Mouse (Mus musculus): ENCODE measurements around the gene Sprr2e. TPM values are rescaled to one million over a fixed set of nuclear protein-coding genes. Genes with fewer than 3 reads are reported as not detected.

The Sprr2e gene
- polyA plus RNA-seq (2012; rRNA removed), result not detected in 2 replicates

DNA sequence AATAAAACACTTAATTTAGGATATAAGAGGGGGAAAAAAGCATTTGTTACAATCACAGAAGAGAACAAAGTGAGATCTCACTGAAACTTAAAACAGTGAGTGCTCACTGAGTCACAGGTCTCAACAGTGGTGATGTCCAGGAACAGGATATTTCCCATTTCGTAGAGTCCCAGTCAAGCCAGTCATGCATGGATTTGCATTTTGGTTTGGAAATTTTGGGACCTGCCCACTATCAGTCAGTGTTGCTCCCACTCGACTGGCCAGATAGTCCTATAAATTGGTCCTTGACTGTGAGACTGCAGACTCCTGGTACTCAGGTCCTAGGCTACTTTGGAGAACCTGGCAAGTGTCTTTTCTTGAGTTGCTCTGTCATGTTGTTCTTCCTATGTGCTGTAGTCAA is at the start of gene Sprr2e:
Gene Sprr2e, plus strand, starts transcription at position 301 of the 400 bp plus-strand sequence.
- Histone ChIP-seq H3K36me3 (ENCODE audit: control insufficient read depth, insufficient read depth, low read length) (no peaks in the 10 kb centered on the region), H3K27me3 (ENCODE audit: control insufficient read depth, insufficient read depth, low read length) (no peaks in the 10 kb centered on the region), H3K4me1 (ENCODE audit: control insufficient read depth, insufficient read depth, insufficient read length) (no peaks in the 10 kb centered on the region), H3K4me3 (ENCODE audit: extremely low read depth, insufficient read depth, insufficient read length) (no peak within 1 kb of the TSS), H3K27ac (ENCODE audit: insufficient read depth, low read length) (no peak within 1 kb of the TSS)
- WGBS, result 80% methylated on average over 2 of the region's 2 CpGs
- no peak for TF ChIP-seq POLR2A (IDR thresholded peaks at IDR 0.05; ENCODE audit: low read depth, low read length)
- no peak for TF ChIP-seq CTCF (IDR thresholded peaks at IDR 0.05; ENCODE audit: extremely low read depth, insufficient read depth, insufficient read length, insufficient replicate concordance)
- no peak for DNase-seq (ENCODE audit: low read depth in 1 of 2, low spot score in 2 of 2)

DNA sequence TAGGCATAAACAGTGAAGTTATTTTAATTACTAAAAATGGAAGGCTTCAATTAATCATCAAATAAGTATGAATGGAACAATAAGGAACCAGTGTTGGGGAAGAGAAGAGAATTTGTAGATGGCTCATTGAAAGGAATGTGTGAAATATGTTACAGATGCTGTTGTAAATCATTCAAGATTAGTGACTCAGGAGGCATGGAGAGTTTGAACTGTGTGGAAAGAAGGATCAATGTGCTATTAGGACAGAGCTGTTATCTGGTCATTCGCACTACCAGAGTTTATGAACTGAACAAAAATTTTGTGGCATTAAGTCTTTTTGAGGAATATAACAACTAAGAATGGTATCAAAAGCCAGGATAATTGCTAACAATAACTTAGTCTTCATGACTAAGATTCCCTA is 44.5 kb upstream of the Sprr2e start:
- Histone ChIP-seq H3K4me3 (ENCODE audit: extremely low read depth, insufficient read depth, insufficient read length) (no peak overlapping the region), H3K36me3 (ENCODE audit: control insufficient read depth, insufficient read depth, low read length) (no peaks in the 10 kb centered on the region), H3K27ac (ENCODE audit: insufficient read depth, low read length) (no peak overlapping the region), H3K27me3 (ENCODE audit: control insufficient read depth, insufficient read depth, low read length) (no peaks in the 10 kb centered on the region), H3K4me1 (ENCODE audit: control insufficient read depth, insufficient read depth, insufficient read length) (no peaks in the 10 kb centered on the region)
- TF ChIP-seq CTCF (IDR thresholded peaks at IDR 0.05; ENCODE audit: extremely low read depth, insufficient read depth, insufficient read length, insufficient replicate concordance), result no peak
- 86% methylated on average over 1 of the region's 1 CpGs for WGBS
- DNase-seq (ENCODE audit: low read depth in 1 of 2, low spot score in 2 of 2), result no peak

DNA sequence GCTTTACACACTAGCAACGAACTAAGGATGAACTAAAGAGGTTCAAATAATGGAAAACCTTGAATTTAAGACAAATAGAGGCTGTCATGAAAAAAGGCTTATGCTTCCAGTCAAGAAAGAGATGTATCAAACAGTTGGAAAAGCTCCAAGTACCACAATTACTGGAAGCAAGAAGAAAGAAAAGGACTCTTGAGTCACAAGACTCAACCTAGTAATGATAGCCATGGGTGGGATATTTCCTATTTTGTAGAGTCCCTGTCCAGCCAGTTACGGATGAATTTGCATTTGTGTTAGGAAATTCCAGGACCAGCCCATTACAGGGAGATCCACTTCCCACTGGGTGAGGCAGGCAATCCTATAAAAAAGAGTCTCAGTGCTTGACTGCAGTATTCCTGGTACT is 35.6 kb upstream of the Sprr2e start, which contains the start of gene Sprr2b:
Gene Sprr2b, plus strand, starts transcription at position 301 of the 400 bp plus-strand sequence.
- Histone ChIP-seq H3K36me3 (ENCODE audit: control insufficient read depth, insufficient read depth, low read length) (no peaks in the 10 kb centered on the region), H3K4me3 (ENCODE audit: extremely low read depth, insufficient read depth, insufficient read length) (no peak within 1 kb of the TSS), H3K4me1 (ENCODE audit: control insufficient read depth, insufficient read depth, insufficient read length) (no peaks in the 10 kb centered on the region), H3K27ac (ENCODE audit: insufficient read depth, low read length) (no peak within 1 kb of the TSS), H3K27me3 (ENCODE audit: control insufficient read depth, insufficient read depth, low read length) (no peaks in the 10 kb centered on the region)
- DNase-seq (ENCODE audit: low read depth in 1 of 2, low spot score in 2 of 2), result no peak
- 76% methylated on average over 2 of the region's 2 CpGs for WGBS
- TF ChIP-seq POLR2A (IDR thresholded peaks at IDR 0.05; ENCODE audit: low read depth, low read length), result no peak
- TF ChIP-seq CTCF (IDR thresholded peaks at IDR 0.05; ENCODE audit: extremely low read depth, insufficient read depth, insufficient read length, insufficient replicate concordance), result no peak

DNA sequence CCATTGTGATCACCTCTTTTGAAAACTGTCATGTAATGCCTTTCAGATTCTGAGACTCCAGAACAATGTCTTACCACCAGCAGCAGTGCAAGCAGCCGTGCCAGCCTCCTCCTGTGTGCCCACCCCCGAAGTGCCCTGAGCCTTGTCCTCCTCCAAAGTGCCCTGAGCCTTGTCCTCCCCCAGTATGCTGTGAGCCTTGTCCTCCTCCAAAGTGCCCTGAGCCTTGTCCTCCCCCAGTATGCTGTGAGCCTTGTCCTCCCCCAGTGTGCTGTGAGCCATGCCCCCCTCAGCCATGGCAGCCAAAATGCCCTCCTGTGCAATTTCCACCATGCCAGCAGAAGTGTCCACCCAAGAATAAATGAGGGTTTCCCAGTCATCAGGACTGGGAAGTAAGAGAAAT is 34.6 kb upstream of the Sprr2e start:
- H3K4me1 ChIP-seq (ENCODE audit: control insufficient read depth, insufficient read depth, insufficient read length), result no peaks in the 10 kb centered on the region
- H3K36me3 ChIP-seq (ENCODE audit: control insufficient read depth, insufficient read depth, low read length), result no peaks in the 10 kb centered on the region
- no peaks in the 10 kb centered on the region for H3K27me3 ChIP-seq (ENCODE audit: control insufficient read depth, insufficient read depth, low read length)
- TF ChIP-seq CTCF (IDR thresholded peaks at IDR 0.05; ENCODE audit: extremely low read depth, insufficient read depth, insufficient read length, insufficient replicate concordance) (no peak), POLR2A (IDR thresholded peaks at IDR 0.05; ENCODE audit: low read depth, low read length) (no peak)
- no peak overlapping the region for H3K27ac ChIP-seq (ENCODE audit: insufficient read depth, low read length)
- H3K4me3 ChIP-seq (ENCODE audit: extremely low read depth, insufficient read depth, insufficient read length), result no peak overlapping the region
- WGBS, result 79% methylated on average over 2 of the region's 2 CpGs
- DNase-seq (ENCODE audit: low read depth in 1 of 2, low spot score in 2 of 2), result no peak

DNA sequence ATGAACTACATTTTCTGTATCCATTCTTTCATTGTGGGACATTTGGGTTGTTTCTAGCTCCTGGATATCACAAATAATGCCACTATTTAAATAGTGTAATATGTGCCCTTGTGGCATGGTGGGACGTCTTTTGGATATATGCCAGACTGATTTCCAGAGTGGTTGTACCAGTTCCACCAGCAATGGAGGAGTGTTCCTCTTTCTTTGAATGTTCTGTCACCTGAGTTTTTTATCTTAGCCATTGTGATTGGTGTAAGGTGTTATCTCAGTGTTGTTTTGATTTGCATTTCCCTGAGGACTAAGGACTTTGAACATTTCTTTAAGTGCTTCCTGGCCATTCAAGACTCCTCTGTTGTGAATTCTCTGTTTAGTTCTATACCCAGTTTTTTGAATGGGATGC is 15.7 kb upstream of the Sprr2e start:
- Histone ChIP-seq H3K4me3 (ENCODE audit: extremely low read depth, insufficient read depth, insufficient read length) (no peak overlapping the region), H3K36me3 (ENCODE audit: control insufficient read depth, insufficient read depth, low read length) (no peaks in the 10 kb centered on the region), H3K27ac (ENCODE audit: insufficient read depth, low read length) (no peak overlapping the region), H3K27me3 (ENCODE audit: control insufficient read depth, insufficient read depth, low read length) (no peaks in the 10 kb centered on the region), H3K4me1 (ENCODE audit: control insufficient read depth, insufficient read depth, insufficient read length) (no peaks in the 10 kb centered on the region)
- 78% methylated on average over 1 of the region's 1 CpGs for WGBS
- no peak for DNase-seq (ENCODE audit: low read depth in 1 of 2, low spot score in 2 of 2)
- no peak for TF ChIP-seq CTCF (IDR thresholded peaks at IDR 0.05; ENCODE audit: extremely low read depth, insufficient read depth, insufficient read length, insufficient replicate concordance)

DNA sequence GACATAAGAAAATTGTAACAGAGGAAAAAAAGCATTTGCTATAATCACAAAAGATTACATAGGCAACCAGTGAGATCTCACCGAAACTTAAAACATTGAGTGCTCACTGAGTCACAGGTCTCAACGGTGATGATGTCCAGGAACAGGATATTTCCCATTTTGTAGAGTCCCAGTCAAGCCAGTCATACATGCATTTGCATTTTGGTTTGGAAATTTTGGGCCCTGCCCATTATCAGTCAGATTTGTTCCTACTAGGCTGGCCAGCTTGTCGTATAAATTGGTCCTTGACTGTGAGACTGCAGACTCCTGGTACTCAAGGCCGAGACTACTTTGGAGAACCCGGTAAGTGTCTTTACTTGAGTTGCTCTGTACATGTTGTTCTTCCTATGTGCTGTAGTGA is 13.1 kb upstream of the Sprr2e start, which contains the start of gene Sprr2d:
Gene Sprr2d, plus strand, starts transcription at position 301 of the 400 bp plus-strand sequence.
- Histone ChIP-seq H3K4me1 (ENCODE audit: control insufficient read depth, insufficient read depth, insufficient read length) (no peaks in the 10 kb centered on the region), H3K36me3 (ENCODE audit: control insufficient read depth, insufficient read depth, low read length) (no peaks in the 10 kb centered on the region), H3K4me3 (ENCODE audit: extremely low read depth, insufficient read depth, insufficient read length) (no peak within 1 kb of the TSS), H3K27ac (ENCODE audit: insufficient read depth, low read length) (no peak within 1 kb of the TSS), H3K27me3 (ENCODE audit: control insufficient read depth, insufficient read depth, low read length) (no peaks in the 10 kb centered on the region)
- DNase-seq (ENCODE audit: low read depth in 1 of 2, low spot score in 2 of 2), result no peak
- no peak for TF ChIP-seq CTCF (IDR thresholded peaks at IDR 0.05; ENCODE audit: extremely low read depth, insufficient read depth, insufficient read length, insufficient replicate concordance)
- TF ChIP-seq POLR2A (IDR thresholded peaks at IDR 0.05; ENCODE audit: low read depth, low read length), result no peak
- 88% methylated on average over 5 of the region's 5 CpGs for WGBS

DNA sequence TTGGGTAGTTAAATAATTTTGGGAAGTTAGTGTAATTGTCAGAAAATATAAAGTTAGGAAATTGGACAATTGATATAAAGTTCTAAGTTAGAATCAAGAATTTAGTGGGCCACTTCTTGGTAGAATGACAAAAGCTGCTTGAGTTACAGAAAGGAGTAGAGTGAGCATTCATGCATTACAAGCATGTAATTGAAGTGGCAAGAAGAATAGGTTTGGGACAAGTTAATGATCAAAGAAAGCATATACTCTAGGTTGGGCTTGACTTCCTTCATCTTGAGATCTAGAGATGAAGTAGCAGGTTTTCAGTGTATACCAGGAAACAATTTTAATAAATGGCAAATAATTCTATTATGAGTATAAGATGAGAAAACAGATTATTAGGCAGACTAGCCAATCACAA is 9.7 kb downstream of the Sprr2e start:
- no peak for DNase-seq (ENCODE audit: low read depth in 1 of 2, low spot score in 2 of 2)
- H3K27me3 ChIP-seq (ENCODE audit: control insufficient read depth, insufficient read depth, low read length), result no peaks in the 10 kb centered on the region

More for the DNA sequence above, 9.7 kb downstream of the Sprr2e start:
- no peak overlapping the region for H3K4me3 ChIP-seq (ENCODE audit: extremely low read depth, insufficient read depth, insufficient read length)
- no peak for TF ChIP-seq CTCF (IDR thresholded peaks at IDR 0.05; ENCODE audit: extremely low read depth, insufficient read depth, insufficient read length, insufficient replicate concordance)
- no peak for TF ChIP-seq POLR2A (IDR thresholded peaks at IDR 0.05; ENCODE audit: low read depth, low read length)
- no peaks in the 10 kb centered on the region for H3K4me1 ChIP-seq (ENCODE audit: control insufficient read depth, insufficient read depth, insufficient read length)
- no peaks in the 10 kb centered on the region for H3K36me3 ChIP-seq (ENCODE audit: control insufficient read depth, insufficient read depth, low read length)
- H3K27ac ChIP-seq (ENCODE audit: insufficient read depth, low read length), result no peak overlapping the region
